Mouse (Mus musculus) CH12.LX (cell line): ENCODE data around the gene Ears2.
"Not testable (repeated sequence)": the region's sequence is repeated elsewhere in the genome, so short reads cannot be mapped to it uniquely, and the experiment has no call there.

Experiments
- CTCF ChIP-seq, 2 experiments: IDR thresholded peaks in 1 of 2; conservative IDR thresholded peaks in 1 of 2; 2 replicates each; pipeline ENCODE4 v1.5.1; 2011 to 2012; ENCODE audit warnings: low read depth in 2 of 2, low read length in 2 of 2, improper control_type of control experiment in 1 of 2, inconsistent platforms in 1 of 2, mild to moderate bottlenecking in 1 of 2, moderate library complexity in 1 of 2
- MAFK ChIP-seq: IDR thresholded peaks from 2 replicates; pipeline ENCODE4 v1.6.1; 2011; ENCODE audit warnings: low read length, improper control_type of control experiment; ENCODE audit not compliant: insufficient replicate concordance
- MEF2A ChIP-seq: IDR thresholded peaks from 2 replicates; pipeline ENCODE4 v1.6.1; 2014; ENCODE audit warnings: low read depth, mild to moderate bottlenecking, inconsistent platforms, low read length, improper control_type of control experiment, borderline replicate concordance
- ZMIZ1 ChIP-seq: IDR thresholded peaks from 2 replicates; pipeline ENCODE4 v1.6.1; 2012; ENCODE audit warnings: low read depth, mild to moderate bottlenecking, inconsistent platforms, low read length, improper control_type of control experiment

GRCm38 (mm10) chr7:122101014-122101746 is 34.1 kb upstream of the Ears2 start:
- TF ChIP-seq MAFK; CTCF (conservative IDR thresholded peaks at IDR 0.05 in 1 of 2, IDR thresholded peaks at IDR 0.05 in 1 of 2; ENCODE audit: low read depth in 2 of 2, low read length in 2 of 2); ZMIZ1; MEF2A: not testable (repeated sequence)
